Mouse (Mus musculus) embryonic facial prominence, embryonic 12.5 days (tissue): Measurements from ENCODE around the gene Hist1h3e. TPM values are rescaled to one million over a fixed set of nuclear protein-coding genes. Genes with fewer than 3 reads are reported as not detected.

ENCODE experiments used
- ATAC-seq: fragments of 200-750 bp; cut with Nextera tagmentation; 2 replicates; pipeline ENCODE4 v1.8.0; 2017; ENCODE audit not compliant: insufficient number of reproducible peaks, insufficient read depth, low FRiP score, low TSS enrichment
- H3K27ac ChIP-seq: fragments of 300-500 bp; sonication (generic); 2 replicates; pipeline ENCODE4 v1.5.1; 2016; ENCODE audit warnings: mild to moderate bottlenecking
- H3K27me3 ChIP-seq: fragments of 300-500 bp; sonication (generic); 2 replicates; pipeline ENCODE4 v1.6.1; 2016; ENCODE audit warnings: mild to moderate bottlenecking, moderate library complexity
- H3K36me3 ChIP-seq: fragments of 300-500 bp; sonication (generic); 2 replicates; pipeline ENCODE4 v1.6.1; 2016; ENCODE audit warnings: mild to moderate bottlenecking
- H3K4me1 ChIP-seq: fragments of 300-500 bp; sonication (generic); 2 replicates; pipeline ENCODE4 v1.6.1; 2016
- H3K4me2 ChIP-seq: fragments of 300-500 bp; sonication (generic); replicated peaks from 2 replicates; pipeline ENCODE4 v1.6.1; 2016; ENCODE audit warnings: mild to moderate bottlenecking, moderate library complexity
- H3K4me3 ChIP-seq: fragments of 300-500 bp; sonication (generic); 2 replicates; pipeline ENCODE4 v1.5.1; 2016; ENCODE audit warnings: mild to moderate bottlenecking
- H3K9ac ChIP-seq: fragments of 300-500 bp; sonication (generic); 2 replicates; pipeline ENCODE4 v1.6.1; 2016; ENCODE audit warnings: mild to moderate bottlenecking, moderate library complexity
- H3K9me3 ChIP-seq: fragments of 300-500 bp; sonication (generic); 2 replicates; pipeline ENCODE4 v1.6.1; 2016; ENCODE audit warnings: mild to moderate bottlenecking, moderate library complexity
- WGBS: fragments of 180-500 bp; shearing (Covaris S2); methylation state at CpG from one replicate; pipeline ENCODE4 v1.1.7; 2016; 5-methylcytosine and 5-hydroxymethylcytosine counted together
- polyA plus RNA-seq: library from polyadenylated mRNA; unstranded; fragments of >200 nt; fragmentation: Nextera tagmentation; extraction: Ambion mirVana; gene quantifications from 2 replicates; pipeline ENCODE4 v1.2.1, GENCODE M21; 2016

Gene Hist1h3e
- polyA plus RNA-seq, 1 experiment from 2014 or later, result 9.5 TPM

DNA sequence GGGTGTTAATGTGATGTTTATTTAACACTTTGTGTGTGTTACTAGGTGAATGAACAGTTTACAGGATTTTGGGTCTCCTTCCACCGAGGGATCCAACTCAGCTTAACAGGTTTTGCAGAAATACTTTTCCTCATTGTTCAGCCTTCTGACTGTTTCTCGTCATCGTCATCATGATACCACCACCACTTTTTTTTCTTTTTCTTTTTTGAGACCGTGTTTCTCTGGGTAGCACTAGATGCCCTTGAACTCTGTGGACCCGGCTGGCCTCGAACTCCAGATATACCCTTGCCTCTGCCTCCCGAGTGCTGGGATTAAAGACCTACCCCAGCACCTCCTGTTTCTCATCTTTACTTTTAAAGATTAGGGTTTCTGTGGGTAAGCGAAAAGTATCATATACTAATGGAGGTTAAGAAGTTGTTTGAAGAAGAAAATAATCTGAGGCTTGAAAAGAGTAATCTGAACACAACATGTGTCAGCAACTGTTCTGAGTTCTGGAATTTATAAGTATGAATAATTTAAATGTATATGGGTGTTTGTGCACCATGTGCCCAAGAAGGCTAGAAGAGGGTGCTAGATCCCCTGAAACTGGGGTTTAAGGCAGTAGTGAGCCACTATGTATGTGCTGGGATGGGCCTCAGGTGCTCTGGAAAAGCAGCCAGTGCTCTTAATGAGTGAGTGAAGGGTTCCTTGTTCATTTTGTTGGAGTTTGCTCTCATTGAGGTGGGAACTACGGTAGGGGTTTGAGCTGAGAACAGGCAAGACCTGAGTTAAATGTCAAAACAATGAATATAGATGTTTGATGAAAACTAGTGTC lies 29.7 kb downstream of the Hist1h3e start:
- Histone ChIP-seq H3K4me2 (peak overlapping the region; percentile 54), H3K9me3 (no peaks in the 10 kb centered on the region), H3K4me1 (peaks cover 26% of the 10 kb centered on the region), H3K4me3 (peak overlapping the region; percentile 55), H3K27me3 (no peaks in the 10 kb centered on the region), H3K9ac (peak overlapping the region; percentile 69), H3K27ac (peak overlapping the region; percentile 95), H3K36me3 (no peaks in the 10 kb centered on the region)
- ATAC-seq, result no peak
- WGBS, result 18% methylated on average over 9 of the region's 9 CpGs

DNA sequence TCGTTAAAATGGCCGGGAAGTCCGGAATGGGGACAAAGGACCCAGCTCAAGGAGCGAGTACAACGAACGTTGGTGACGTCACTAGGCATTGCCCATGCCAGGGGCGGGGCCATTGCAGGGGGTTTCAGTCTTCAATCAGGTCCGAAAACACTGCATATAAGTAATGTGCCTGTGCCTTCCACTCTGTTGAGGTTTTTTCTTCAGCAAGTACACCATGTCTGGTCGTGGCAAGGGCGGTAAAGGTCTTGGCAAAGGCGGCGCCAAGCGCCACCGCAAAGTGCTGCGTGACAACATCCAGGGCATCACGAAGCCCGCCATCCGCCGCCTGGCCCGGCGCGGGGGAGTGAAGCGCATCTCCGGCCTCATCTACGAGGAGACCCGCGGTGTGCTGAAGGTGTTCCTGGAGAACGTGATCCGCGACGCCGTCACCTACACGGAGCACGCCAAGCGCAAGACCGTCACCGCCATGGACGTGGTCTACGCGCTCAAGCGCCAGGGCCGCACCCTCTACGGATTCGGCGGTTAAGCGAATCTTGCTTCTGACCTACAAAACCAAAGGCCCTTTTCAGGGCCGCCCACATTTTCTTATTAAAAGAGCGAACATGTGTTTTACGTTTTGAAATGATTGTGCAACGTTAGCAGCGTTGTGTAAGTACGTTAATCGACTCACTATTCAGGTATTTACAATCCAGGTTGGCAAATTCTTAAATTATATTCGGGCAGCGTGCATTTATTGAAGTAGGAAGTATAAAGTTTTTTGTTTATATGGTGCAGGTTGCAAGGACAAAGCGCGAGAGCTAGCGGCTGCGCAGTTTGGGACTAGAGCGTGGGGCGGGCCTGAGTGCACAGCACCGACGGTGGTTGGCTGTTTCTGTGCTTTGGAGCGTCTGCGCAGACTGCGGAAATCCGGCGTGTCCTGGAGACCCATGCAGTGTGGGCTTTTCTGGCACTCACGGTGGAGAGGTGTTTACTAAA lies 31.0 kb downstream of the Hist1h3e start, which contains the start of gene Hist1h4h:
TSS of gene Hist1h4h (plus strand) at position 150 of the 975 bp plus-strand sequence.
- peak within 1 kb of the TSS; percentile 69 for H3K9ac ChIP-seq

DNA sequence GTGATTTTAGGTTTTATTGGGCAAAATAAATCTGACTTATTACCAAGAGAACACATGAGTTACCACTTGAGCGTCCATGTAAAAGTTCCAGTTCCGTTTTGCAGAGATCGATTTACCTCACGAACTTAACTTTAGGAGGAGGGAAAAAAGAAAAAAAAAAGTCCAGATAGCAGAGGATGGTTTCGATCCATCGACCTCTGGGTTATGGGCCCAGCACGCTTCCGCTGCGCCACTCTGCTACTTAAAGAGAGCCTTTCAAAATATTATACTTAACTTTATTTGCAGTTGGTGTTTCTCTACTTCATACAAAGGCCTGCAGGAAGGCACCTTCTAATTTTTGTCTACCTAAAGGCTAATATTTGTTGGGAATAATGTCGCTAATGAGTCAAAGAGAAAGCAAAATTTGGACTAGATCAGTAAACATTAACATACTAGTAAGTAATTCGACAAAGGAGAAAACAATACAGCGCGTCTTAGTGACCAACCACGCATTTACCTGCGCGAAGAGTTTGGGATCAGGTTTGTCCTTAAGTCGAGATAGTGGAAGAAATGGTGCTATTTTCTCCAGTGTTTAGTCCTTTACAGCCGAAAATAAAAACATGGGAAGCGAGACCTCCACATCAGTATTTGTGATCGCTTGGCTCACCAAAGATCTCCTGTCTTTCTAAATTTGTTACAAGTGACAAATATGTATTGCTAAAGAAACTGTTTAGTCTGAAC lies 31.8 kb downstream of the Hist1h3e start:
- peak overlapping the region; percentile 54 for H3K4me2 ChIP-seq
- peak overlapping the region; percentile 55 for H3K4me3 ChIP-seq
- peak overlapping the region; percentile 95 for H3K27ac ChIP-seq
- peak overlapping the region; percentile 54 for H3K9ac ChIP-seq
- peaks cover 20% of the 10 kb centered on the region; the same call in 1 of the 2 replicates for H3K4me1 ChIP-seq
- no peaks in the 10 kb centered on the region for H3K9me3 ChIP-seq
- WGBS, result under 1% methylated on average over 20 of the region's 20 CpGs
- ATAC-seq, result no peak
- no peaks in the 10 kb centered on the region for H3K36me3 ChIP-seq
- no peaks in the 10 kb centered on the region for H3K27me3 ChIP-seq

More for the DNA sequence above, 31.0 kb downstream of the Hist1h3e start, which contains the start of gene Hist1h4h:
- WGBS, result under 1% methylated on average over 62 of the region's 70 CpGs
- H3K4me3 ChIP-seq, result peak within 1 kb of the TSS; percentile 55
- peaks cover 22% of the 10 kb centered on the region for H3K4me1 ChIP-seq
- peak within 1 kb of the TSS; percentile 95 for H3K27ac ChIP-seq
- no peaks in the 10 kb centered on the region for H3K9me3 ChIP-seq
- ATAC-seq, result peak; percentile 82
- peak within 1 kb of the TSS; percentile 54 for H3K4me2 ChIP-seq
- H3K27me3 ChIP-seq, result no peaks in the 10 kb centered on the region
- no peaks in the 10 kb centered on the region for H3K36me3 ChIP-seq

DNA sequence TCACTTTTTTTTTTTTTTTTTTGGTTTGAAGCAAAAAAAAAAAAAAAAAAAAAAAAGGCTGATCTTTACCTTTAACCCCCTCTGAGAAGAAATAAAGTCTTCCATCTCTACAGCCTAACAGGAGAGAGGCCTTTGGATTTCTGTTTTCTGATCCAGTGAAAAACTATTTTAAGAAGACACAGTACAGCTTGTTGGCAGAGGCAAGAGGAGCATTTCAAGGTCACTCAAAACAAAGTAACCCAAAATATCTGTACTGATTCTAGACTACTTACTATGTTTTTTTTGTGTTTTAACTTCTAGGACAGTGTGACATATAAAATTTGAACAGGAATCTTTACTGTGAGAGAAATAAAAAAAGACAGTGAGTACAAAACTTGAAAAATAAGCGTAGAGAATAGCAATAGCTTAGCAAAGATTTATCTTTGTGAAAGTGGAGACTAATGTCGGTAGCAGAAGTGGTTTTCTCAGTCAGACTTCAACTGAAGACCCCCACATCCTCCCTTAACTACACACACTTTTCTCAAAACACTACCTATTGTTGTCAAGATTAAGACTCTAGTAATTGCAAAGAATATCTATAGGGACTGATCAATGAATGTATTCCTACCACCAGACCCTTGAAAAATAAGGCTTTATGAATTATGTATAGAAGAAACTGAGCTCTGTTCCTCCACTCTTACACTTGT lies 32.5 kb downstream of the Hist1h3e start:
- WGBS, result 31% methylated on average over 2 of the region's 2 CpGs
- peak overlapping the region; percentile 54 for H3K9ac ChIP-seq
- peak overlapping the region; percentile 95 for H3K27ac ChIP-seq
- no peaks in the 10 kb centered on the region for H3K9me3 ChIP-seq
- H3K4me1 ChIP-seq, result peaks cover 20% of the 10 kb centered on the region; the same call in 1 of the 2 replicates
- H3K27me3 ChIP-seq, result no peaks in the 10 kb centered on the region
- peak overlapping the region; percentile 54 for H3K4me2 ChIP-seq
- peak overlapping the region; percentile 55 for H3K4me3 ChIP-seq
- ATAC-seq, result no peak
- H3K36me3 ChIP-seq, result no peaks in the 10 kb centered on the region

DNA sequence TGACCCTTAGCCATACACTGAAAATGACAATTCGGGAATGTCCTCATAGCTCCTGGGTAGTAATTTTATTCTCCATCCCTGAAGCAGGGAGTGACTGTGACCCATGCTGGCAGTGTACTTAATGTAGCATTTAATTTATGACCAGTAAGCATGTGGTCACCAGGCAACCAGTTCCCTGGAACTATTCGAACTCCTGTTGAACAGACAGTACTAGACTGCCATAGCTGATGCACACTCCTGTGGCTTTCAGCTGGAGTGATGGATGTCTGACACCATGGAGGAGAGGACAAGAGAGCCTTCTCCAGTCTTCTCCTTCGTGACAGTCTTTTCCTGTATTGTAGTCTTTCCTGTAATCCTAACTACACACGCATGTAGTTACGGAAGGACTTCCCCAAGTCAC lies 33.2 kb downstream of the Hist1h3e start:
- H3K27me3 ChIP-seq, result no peaks in the 10 kb centered on the region
- H3K36me3 ChIP-seq, result no peaks in the 10 kb centered on the region
- H3K9me3 ChIP-seq, result no peaks in the 10 kb centered on the region
- no peak for ATAC-seq
- no peak overlapping the region for H3K27ac ChIP-seq
- H3K4me2 ChIP-seq, result peak overlapping the region; percentile 29
- no peak overlapping the region for H3K4me3 ChIP-seq
- 81% methylated on average over 5 of the region's 5 CpGs for WGBS
- H3K9ac ChIP-seq, result no peak overlapping the region
- peaks cover 20% of the 10 kb centered on the region; the same call in 1 of the 2 replicates for H3K4me1 ChIP-seq

DNA sequence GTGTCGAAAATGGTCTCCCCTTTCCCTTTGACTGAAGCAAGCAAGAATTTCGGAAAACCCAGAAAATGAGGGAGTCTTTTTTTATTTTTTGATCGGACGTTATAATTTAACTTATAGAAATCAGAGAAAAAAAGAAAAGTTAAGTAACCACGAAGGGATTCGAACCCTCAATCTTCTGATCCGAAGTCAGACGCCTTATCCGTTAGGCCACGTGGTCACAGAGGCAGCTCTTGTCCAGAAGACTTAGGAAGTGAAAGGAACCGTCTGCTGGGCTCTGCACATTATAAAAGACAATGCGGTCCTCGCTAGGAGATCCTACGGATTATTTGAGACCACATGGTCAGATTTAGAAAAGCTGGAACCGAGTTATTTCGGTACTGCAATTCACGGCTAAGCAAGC lies 35.9 kb downstream of the Hist1h3e start:
- Histone ChIP-seq H3K9me3 (no peaks in the 10 kb centered on the region), H3K9ac (no peak overlapping the region), H3K4me1 (peaks cover 10% of the 10 kb centered on the region; the same call in 1 of the 2 replicates), H3K27me3 (no peaks in the 10 kb centered on the region), H3K27ac (peak overlapping the region; percentile 74), H3K4me3 (peak overlapping the region; percentile 39), H3K36me3 (no peaks in the 10 kb centered on the region), H3K4me2 (peak overlapping the region; percentile 45)
- no peak for ATAC-seq
- under 1% methylated on average over 17 of the region's 17 CpGs for WGBS

DNA sequence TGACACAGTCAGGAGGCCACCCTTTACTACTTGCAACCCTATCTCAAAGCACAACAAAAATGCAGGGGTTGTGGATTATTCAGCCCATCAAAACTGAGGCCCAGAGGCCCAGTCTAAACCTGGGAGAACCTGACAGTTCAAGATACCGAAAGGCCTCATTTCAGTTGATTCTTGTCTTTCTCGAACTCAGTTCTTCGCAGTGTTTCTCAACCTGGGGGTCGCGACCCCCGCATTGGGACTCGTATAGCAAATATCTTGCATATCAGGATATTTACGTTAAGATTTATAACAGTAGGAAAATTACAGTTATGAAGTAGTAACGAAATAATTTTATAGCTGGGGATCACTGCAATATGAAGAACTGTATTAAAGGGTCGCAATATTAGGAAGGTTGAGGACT lies 36.3 kb downstream of the Hist1h3e start:
- no peak for ATAC-seq
- WGBS, result under 1% methylated on average over 10 of the region's 10 CpGs
- Histone ChIP-seq H3K4me3 (peak overlapping the region; percentile 39), H3K4me1 (peaks cover 10% of the 10 kb centered on the region; the same call in 1 of the 2 replicates), H3K4me2 (peak overlapping the region; percentile 45), H3K27ac (no peak overlapping the region), H3K9ac (no peak overlapping the region), H3K36me3 (no peaks in the 10 kb centered on the region), H3K9me3 (no peaks in the 10 kb centered on the region), H3K27me3 (no peaks in the 10 kb centered on the region)

DNA sequence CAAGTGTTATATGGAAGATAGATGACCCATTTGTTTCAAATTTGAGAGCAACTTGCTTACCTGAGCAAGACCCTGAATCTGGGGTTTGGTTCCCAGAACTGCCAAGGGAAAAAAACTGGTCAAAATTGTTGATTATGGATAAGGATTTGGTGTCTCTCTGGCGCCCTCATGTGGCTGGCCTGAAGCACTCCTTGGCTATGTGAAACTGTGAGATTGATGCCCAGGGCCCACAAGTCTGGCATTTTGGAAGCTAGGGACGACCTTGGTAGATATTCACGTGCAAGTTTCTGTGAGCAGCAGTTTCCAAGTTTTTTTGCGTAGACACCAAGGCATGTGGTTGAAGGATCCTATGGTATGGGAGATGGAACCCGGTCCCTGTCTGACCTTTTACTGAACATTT lies 37.5 kb downstream of the Hist1h3e start:
- H3K9me3 ChIP-seq, result no peaks in the 10 kb centered on the region
- no peak overlapping the region for H3K27ac ChIP-seq
- ATAC-seq, result no peak
- no peak overlapping the region for H3K4me3 ChIP-seq
- no peak overlapping the region for H3K9ac ChIP-seq
- H3K36me3 ChIP-seq, result no peaks in the 10 kb centered on the region
- no peaks in the 10 kb centered on the region for H3K27me3 ChIP-seq
- H3K4me1 ChIP-seq, result peaks cover 10% of the 10 kb centered on the region; the same call in 1 of the 2 replicates
- 8% methylated on average over 5 of the region's 5 CpGs for WGBS
- no peak overlapping the region for H3K4me2 ChIP-seq

DNA sequence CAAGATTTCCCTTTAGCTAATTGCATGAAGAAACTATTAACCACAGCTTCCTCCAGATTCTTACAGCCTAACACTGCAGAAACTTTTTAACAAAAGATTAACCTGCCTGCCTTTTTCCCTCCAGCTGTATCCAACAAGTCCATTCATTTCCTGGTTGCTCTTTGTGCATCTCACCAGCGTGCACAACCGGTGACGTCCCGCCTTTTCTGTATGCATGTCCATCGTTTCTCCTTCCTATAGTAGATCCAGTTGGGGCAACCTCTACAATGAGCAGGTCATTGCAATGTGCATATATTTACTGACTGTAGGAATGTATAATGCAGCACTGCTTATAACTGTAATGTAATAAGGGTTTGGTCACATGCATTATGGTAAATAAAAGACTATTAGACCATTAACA lies 38.2 kb downstream of the Hist1h3e start:
- Histone ChIP-seq H3K9me3 (no peaks in the 10 kb centered on the region), H3K36me3 (no peaks in the 10 kb centered on the region), H3K4me1 (peaks cover 8% of the 10 kb centered on the region; the same call in 1 of the 2 replicates), H3K27me3 (no peaks in the 10 kb centered on the region), H3K4me3 (no peak overlapping the region), H3K27ac (no peak overlapping the region), H3K9ac (no peak overlapping the region), H3K4me2 (no peak overlapping the region)
- 55% methylated on average over 5 of the region's 5 CpGs for WGBS
- ATAC-seq, result no peak

DNA sequence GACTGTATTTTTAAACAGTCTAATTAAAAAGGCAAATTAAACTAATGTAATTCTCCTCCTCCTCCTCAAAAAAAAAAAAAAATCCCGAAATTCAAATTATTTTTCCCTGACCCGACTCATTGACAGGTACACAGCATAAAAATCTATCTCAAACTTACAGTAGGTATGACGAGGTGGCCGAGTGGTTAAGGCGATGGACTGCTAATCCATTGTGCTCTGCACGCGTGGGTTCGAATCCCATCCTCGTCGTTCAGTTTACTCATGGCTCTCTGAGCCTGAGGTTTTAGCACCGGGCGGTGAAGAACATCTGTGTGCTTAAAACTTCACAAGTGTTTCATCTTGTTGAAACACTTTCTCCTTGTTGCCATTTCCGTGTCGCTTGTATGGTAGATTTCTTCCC lies 40.5 kb downstream of the Hist1h3e start:
- Histone ChIP-seq H3K36me3 (no peaks in the 10 kb centered on the region), H3K4me2 (peak overlapping the region; percentile 15; the same call in 1 of the 2 replicates), H3K27ac (no peak overlapping the region), H3K9me3 (no peaks in the 10 kb centered on the region), H3K4me3 (0 out of 2 replicates have a peak overlapping the region, but pooled peaks have one; percentile 5), H3K4me1 (no peaks in the 10 kb centered on the region), H3K27me3 (no peaks in the 10 kb centered on the region), H3K9ac (no peak overlapping the region)
- ATAC-seq, result no peak
- WGBS, result 1% methylated on average over 14 of the region's 14 CpGs
